Mouse (Mus musculus) ES-Bruce4 (cell line): Measurements from ENCODE around the gene Trp53rka.

ENCODE experiments used
- CTCF ChIP-seq: IDR thresholded peaks from one replicate; pipeline ENCODE4 v1.8.1; 2011; ENCODE audit warnings: low read depth, low read length
- EP300 ChIP-seq: IDR thresholded peaks from 2 replicates; pipeline ENCODE4 v1.6.1; 2011; ENCODE audit warnings: low read depth, low read length; ENCODE audit not compliant: insufficient read depth
- POLR2A ChIP-seq: IDR thresholded peaks from one replicate; pipeline ENCODE4 v1.8.1; 2011; ENCODE audit warnings: low read length; ENCODE audit not compliant: insufficient read depth

- TF ChIP-seq CTCF, result no peak
- TF ChIP-seq POLR2A, result no peak
- no peak for TF ChIP-seq EP300
Measured at GRCm38 (mm10) chr2:165512870-165513600, 19.9 kb upstream of the Trp53rka start.
